Mouse (Mus musculus): ENCODE data around the gene Cnpy4. TPM values are rescaled to one million over a fixed set of nuclear protein-coding genes. Genes with fewer than 3 reads are reported as not detected.
A peak's percentile ranks its signal among the peaks of the same experiment; 100 is the strongest.

Cnpy4 gene
- polyA plus RNA-seq, 1 experiment from 2014 or later: 54.0 TPM

MicroRNAs within 50 kb of the gene (microRNA counts, 519-probe panel; counts per million panel counts)
- microRNA mmu-miR-106b: 3,442 counts per million, percentile 81 among the panel's probes with 10 or more counts
- microRNA mmu-miR-25: 4,207 counts per million, percentile 95 among the panel's probes with 10 or more counts
- 3,230 counts per million, percentile 77 among the panel's probes with 10 or more counts for microRNA mmu-miR-93

Small RNA genes lying within 50 kb of the gene (microRNA-seq; reads per million reads assigned to microRNA genes)
- gene Mir106b (ENCODE audit: borderline number of aligned reads): 3,259 reads per million, percentile 86 among the genes with 10 or more reads in this experiment
- gene Mir25 (ENCODE audit: borderline number of aligned reads): 541 reads per million, percentile 70 among the genes with 10 or more reads in this experiment
- gene Mir93 (ENCODE audit: borderline number of aligned reads): 3,568 reads per million, percentile 87 among the genes with 10 or more reads in this experiment

Other genes starting within 250 kb of the Cnpy4 start
- gene Gjc3, start 224.4 kb upstream of the Cnpy4 start, polyA plus RNA-seq (2014; fragmentation: Nextera tagmentation; extraction: Ambion mirVana): 0.45 and 0.88 TPM in 2 replicates
- 0.14 TPM in 1 of 2 replicates, not detected in the other for gene Azgp1, start 206.0 kb upstream of the Cnpy4 start, polyA plus RNA-seq (2014; fragmentation: Nextera tagmentation; extraction: Ambion mirVana)
- not detected in 2 replicates for gene Smok3a, start 166.2 kb upstream of the Cnpy4 start, polyA plus RNA-seq (2014; fragmentation: Nextera tagmentation; extraction: Ambion mirVana)
- gene Smok3b, start 166.1 kb upstream of the Cnpy4 start, polyA plus RNA-seq (2014; fragmentation: Nextera tagmentation; extraction: Ambion mirVana): not detected in 2 replicates
- not detected in 2 replicates for gene Smok3c, start 134.3 kb upstream of the Cnpy4 start, polyA plus RNA-seq (2014; fragmentation: Nextera tagmentation; extraction: Ambion mirVana)
- gene Zkscan1, start 102.4 kb upstream of the Cnpy4 start, polyA plus RNA-seq (2014; fragmentation: Nextera tagmentation; extraction: Ambion mirVana): 23.5 and 25.8 TPM in 2 replicates
- 52.8 and 63.5 TPM in 2 replicates for gene Zscan21, start 70.6 kb upstream of the Cnpy4 start, polyA plus RNA-seq (2014; fragmentation: Nextera tagmentation; extraction: Ambion mirVana)
- gene Zfp113, start 31.7 kb upstream of the Cnpy4 start, polyA plus RNA-seq (2014; fragmentation: Nextera tagmentation; extraction: Ambion mirVana): 11.6 and 13.4 TPM in 2 replicates
- 233 and 264 TPM in 2 replicates for gene Cops6, start 26.4 kb upstream of the Cnpy4 start, polyA plus RNA-seq (2014; fragmentation: Nextera tagmentation; extraction: Ambion mirVana)
- gene Ap4m1, start 15.5 kb upstream of the Cnpy4 start, polyA plus RNA-seq (2014; fragmentation: Nextera tagmentation; extraction: Ambion mirVana): 17.5 and 18.9 TPM in 2 replicates
- gene Mcm7, start 15.1 kb upstream of the Cnpy4 start, polyA plus RNA-seq (2014; fragmentation: Nextera tagmentation; extraction: Ambion mirVana): 120 and 138 TPM in 2 replicates
- 70.4 and 75.8 TPM in 2 replicates for gene Taf6, start within 50 bp of the Cnpy4 start, polyA plus RNA-seq (2014; fragmentation: Nextera tagmentation; extraction: Ambion mirVana)
- 7.4 and 7.5 TPM in 2 replicates for gene Mblac1, start 6.8 kb downstream of the Cnpy4 start, polyA plus RNA-seq (2014; fragmentation: Nextera tagmentation; extraction: Ambion mirVana)
- not detected in 2 replicates for gene Nxpe5, start 38.4 kb downstream of the Cnpy4 start, polyA plus RNA-seq (2014; fragmentation: Nextera tagmentation; extraction: Ambion mirVana)
- gene Lamtor4, start 68.0 kb downstream of the Cnpy4 start, polyA plus RNA-seq (2014; fragmentation: Nextera tagmentation; extraction: Ambion mirVana): 71.7 and 73.2 TPM in 2 replicates
- gene BC037034, start 76.5 kb downstream of the Cnpy4 start, polyA plus RNA-seq (2014; fragmentation: Nextera tagmentation; extraction: Ambion mirVana): 5.6 and 5.8 TPM in 2 replicates
- 2.5 and 3.5 TPM in 2 replicates for gene Gal3st4, start 85.4 kb downstream of the Cnpy4 start, polyA plus RNA-seq (2014; fragmentation: Nextera tagmentation; extraction: Ambion mirVana)
- gene Gm43720, start 92.5 kb downstream of the Cnpy4 start, polyA plus RNA-seq (2014; fragmentation: Nextera tagmentation; extraction: Ambion mirVana): 0.09 and 0.10 TPM in 2 replicates
- gene Gpc2, start 92.5 kb downstream of the Cnpy4 start, polyA plus RNA-seq (2014; fragmentation: Nextera tagmentation; extraction: Ambion mirVana): 3.9 and 4.5 TPM in 2 replicates
- 4.1 and 6.2 TPM in 2 replicates for gene Stag3, start 92.8 kb downstream of the Cnpy4 start, polyA plus RNA-seq (2014; fragmentation: Nextera tagmentation; extraction: Ambion mirVana)
- gene Pvrig, start 154.5 kb downstream of the Cnpy4 start, polyA plus RNA-seq (2014; fragmentation: Nextera tagmentation; extraction: Ambion mirVana): not detected in 2 replicates

All from embryonic facial prominence, embryonic 14.5 days (tissue).